Mouse (Mus musculus) lung, postnatal 0 days (tissue): Measurements from ENCODE around the gene Csnk1g2.

Experiments used
- CTCF ChIP-seq: IDR thresholded peaks from 2 replicates; pipeline ENCODE4 v1.5.1; 2016; ENCODE audit warnings: antibody characterized with exemption, mild to moderate bottlenecking
- EP300 ChIP-seq: IDR thresholded peaks from 2 replicates; pipeline ENCODE4 v1.6.1; 2016; ENCODE audit warnings: antibody characterized with exemption, mild to moderate bottlenecking, control low read depth

- 0 out of 2 replicates have a peak, but pooled peaks have one; percentile 6 for TF ChIP-seq CTCF
- TF ChIP-seq EP300: no peak
Observed at GRCm38 (mm10) chr10:80602698-80603325, 19.8 kb upstream of the Csnk1g2 start, which contains the start of the genes Scamp4 and Adat3.
